Mouse (Mus musculus): Measurements from ENCODE around the gene Sytl5. TPM values are rescaled to one million over a fixed set of nuclear protein-coding genes. Genes with fewer than 3 reads are reported as not detected.

Gene Sytl5
- polyA plus RNA-seq, 1 experiment from 2014 or later: 0.15 TPM

Other genes starting within 250 kb of the Sytl5 start
- gene Dynlt3, start 222.6 kb upstream of the Sytl5 start, polyA plus RNA-seq (2016; fragmentation: Nextera tagmentation; extraction: Ambion mirVana): 17.2 and 18.9 TPM in 2 replicates
- not detected in 2 replicates for gene Hypm, start 38.7 kb upstream of the Sytl5 start, polyA plus RNA-seq (2016; fragmentation: Nextera tagmentation; extraction: Ambion mirVana)
- gene H2al3, start 35.9 kb upstream of the Sytl5 start, polyA plus RNA-seq (2016; fragmentation: Nextera tagmentation; extraction: Ambion mirVana): not detected in 2 replicates
- 3.0 and 5.5 TPM in 2 replicates for gene Srpx, start 232.1 kb downstream of the Sytl5 start, polyA plus RNA-seq (2016; fragmentation: Nextera tagmentation; extraction: Ambion mirVana)

Measured in midbrain, embryonic 10.5 days (tissue).